Mouse (Mus musculus): Measurements from ENCODE around the gene Bcl9. TPM values are rescaled to one million over a fixed set of nuclear protein-coding genes. Genes with fewer than 3 reads are reported as not detected.

The Bcl9 gene
- polyA plus RNA-seq, 1 experiment = 15.2 TPM

GRCm38 (mm10) chr3:97253823-97254600 lies 43.7 kb downstream of the Bcl9 start:
- Histone ChIP-seq H3K4me3 (ENCODE audit: extremely low read depth, insufficient read depth, insufficient read length) (no peak overlapping the region), H3K27ac (ENCODE audit: insufficient read depth, low read length) (no peak overlapping the region), H3K4me1 (ENCODE audit: control insufficient read depth, insufficient read depth, insufficient read length) (peaks cover 10% of the 10 kb centered on the region), H3K36me3 (ENCODE audit: control insufficient read depth, insufficient read depth, low read length) (no peaks in the 10 kb centered on the region), H3K27me3 (ENCODE audit: control insufficient read depth, insufficient read depth, low read length) (no peaks in the 10 kb centered on the region)
- WGBS = 86% methylated on average over 9 of the region's 9 CpGs
- no peak for DNase-seq (ENCODE audit: low read depth in 1 of 2, low spot score in 2 of 2)
- TF ChIP-seq CTCF (IDR thresholded peaks at IDR 0.05; ENCODE audit: extremely low read depth, insufficient read depth, insufficient read length, insufficient replicate concordance) (no peak), POLR2A (IDR thresholded peaks at IDR 0.05; ENCODE audit: low read depth, low read length) (no peak)

DNA sequence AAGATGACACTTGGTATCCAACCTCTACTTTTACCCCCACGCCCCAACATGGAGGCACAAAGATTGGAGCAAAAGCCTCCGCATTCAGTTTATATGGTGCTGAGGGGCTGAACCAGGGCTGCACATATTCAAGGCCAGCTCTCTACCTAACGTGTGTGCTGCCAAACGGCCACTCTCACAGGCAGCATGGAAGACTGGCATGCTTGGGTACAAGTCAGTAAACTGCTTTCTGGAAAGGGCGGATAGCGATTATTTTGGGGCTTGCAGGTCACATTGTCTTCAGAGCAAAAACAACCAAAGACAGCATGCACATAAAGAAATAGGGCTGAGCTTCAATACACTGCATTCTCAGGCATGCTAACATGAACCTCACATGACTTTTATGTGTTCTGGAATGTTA lies 44.8 kb downstream of the Bcl9 start:
- H3K4me3 ChIP-seq (ENCODE audit: extremely low read depth, insufficient read depth, insufficient read length) = no peak overlapping the region
- no peaks in the 10 kb centered on the region for H3K27me3 ChIP-seq (ENCODE audit: control insufficient read depth, insufficient read depth, low read length)
- 96% methylated on average over 6 of the region's 6 CpGs for WGBS
- H3K27ac ChIP-seq (ENCODE audit: insufficient read depth, low read length) = no peak overlapping the region
- H3K36me3 ChIP-seq (ENCODE audit: control insufficient read depth, insufficient read depth, low read length) = no peaks in the 10 kb centered on the region
- peaks cover 10% of the 10 kb centered on the region for H3K4me1 ChIP-seq (ENCODE audit: control insufficient read depth, insufficient read depth, insufficient read length)
- no peak for DNase-seq (ENCODE audit: low read depth in 1 of 2, low spot score in 2 of 2)
- TF ChIP-seq CTCF (IDR thresholded peaks at IDR 0.05; ENCODE audit: extremely low read depth, insufficient read depth, insufficient read length, insufficient replicate concordance) = no peak
- TF ChIP-seq POLR2A (IDR thresholded peaks at IDR 0.05; ENCODE audit: low read depth, low read length) = no peak

- WGBS = 91% methylated on average over 10 of the region's 10 CpGs
- Histone ChIP-seq H3K27ac (ENCODE audit: insufficient read depth, low read length) (no peak overlapping the region), H3K27me3 (ENCODE audit: control insufficient read depth, insufficient read depth, low read length) (no peaks in the 10 kb centered on the region), H3K4me1 (ENCODE audit: control insufficient read depth, insufficient read depth, insufficient read length) (peaks cover 6% of the 10 kb centered on the region), H3K4me3 (ENCODE audit: extremely low read depth, insufficient read depth, insufficient read length) (no peak overlapping the region), H3K36me3 (ENCODE audit: control insufficient read depth, insufficient read depth, low read length) (no peaks in the 10 kb centered on the region)
- TF ChIP-seq POLR2A (IDR thresholded peaks at IDR 0.05; ENCODE audit: low read depth, low read length) (no peak), CTCF (IDR thresholded peaks at IDR 0.05; ENCODE audit: extremely low read depth, insufficient read depth, insufficient read length, insufficient replicate concordance) (no peak)
- no peak for DNase-seq (ENCODE audit: low read depth in 1 of 2, low spot score in 2 of 2)
These were observed 55.0 kb downstream of the Bcl9 start for GRCm38 (mm10) chr3:97242629-97243167.

DNA sequence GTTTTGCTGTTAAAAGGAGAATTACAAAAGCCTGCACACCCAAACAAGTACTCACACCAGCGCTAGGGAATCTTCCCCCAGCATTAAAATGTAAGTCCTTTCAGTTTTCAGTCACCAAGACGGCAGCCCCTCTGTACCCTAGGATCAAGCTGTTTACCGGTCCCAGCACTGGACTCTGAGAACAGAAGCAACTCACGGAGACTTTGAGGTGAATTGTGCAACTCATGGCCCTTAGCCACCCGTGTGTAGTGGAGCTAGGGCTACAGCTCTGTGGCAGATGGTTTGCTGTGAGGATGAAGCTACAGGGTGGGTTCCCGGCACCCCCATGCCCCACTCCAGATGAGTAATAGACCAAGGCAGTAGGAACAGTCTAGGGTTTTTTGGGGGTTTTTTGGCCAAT lies 55.9 kb downstream of the Bcl9 start:
- H3K4me3 ChIP-seq (ENCODE audit: extremely low read depth, insufficient read depth, insufficient read length) = no peak overlapping the region
- no peaks in the 10 kb centered on the region for H3K36me3 ChIP-seq (ENCODE audit: control insufficient read depth, insufficient read depth, low read length)
- WGBS = 85% methylated on average over 6 of the region's 6 CpGs
- H3K27me3 ChIP-seq (ENCODE audit: control insufficient read depth, insufficient read depth, low read length) = no peaks in the 10 kb centered on the region
- peaks cover 12% of the 10 kb centered on the region for H3K4me1 ChIP-seq (ENCODE audit: control insufficient read depth, insufficient read depth, insufficient read length)
- H3K27ac ChIP-seq (ENCODE audit: insufficient read depth, low read length) = no peak overlapping the region
- no peak for TF ChIP-seq CTCF (IDR thresholded peaks at IDR 0.05; ENCODE audit: extremely low read depth, insufficient read depth, insufficient read length, insufficient replicate concordance)
- TF ChIP-seq POLR2A (IDR thresholded peaks at IDR 0.05; ENCODE audit: low read depth, low read length) = no peak
- no peak for DNase-seq (ENCODE audit: low read depth in 1 of 2, low spot score in 2 of 2)

- WGBS = 92% methylated on average over 6 of the region's 6 CpGs
- H3K4me3 ChIP-seq (ENCODE audit: extremely low read depth, insufficient read depth, insufficient read length) = no peak overlapping the region
- no peak for DNase-seq (ENCODE audit: low read depth in 1 of 2, low spot score in 2 of 2)
- no peaks in the 10 kb centered on the region for H3K27me3 ChIP-seq (ENCODE audit: control insufficient read depth, insufficient read depth, low read length)
- H3K36me3 ChIP-seq (ENCODE audit: control insufficient read depth, insufficient read depth, low read length) = no peaks in the 10 kb centered on the region
- no peak overlapping the region for H3K27ac ChIP-seq (ENCODE audit: insufficient read depth, low read length)
- TF ChIP-seq CTCF (IDR thresholded peaks at IDR 0.05; ENCODE audit: extremely low read depth, insufficient read depth, insufficient read length, insufficient replicate concordance) (no peak), POLR2A (IDR thresholded peaks at IDR 0.05; ENCODE audit: low read depth, low read length) (no peak)
- peaks cover 12% of the 10 kb centered on the region for H3K4me1 ChIP-seq (ENCODE audit: control insufficient read depth, insufficient read depth, insufficient read length)
These were observed 57.9 kb downstream of the Bcl9 start for GRCm38 (mm10) chr3:97239793-97240192.

DNA sequence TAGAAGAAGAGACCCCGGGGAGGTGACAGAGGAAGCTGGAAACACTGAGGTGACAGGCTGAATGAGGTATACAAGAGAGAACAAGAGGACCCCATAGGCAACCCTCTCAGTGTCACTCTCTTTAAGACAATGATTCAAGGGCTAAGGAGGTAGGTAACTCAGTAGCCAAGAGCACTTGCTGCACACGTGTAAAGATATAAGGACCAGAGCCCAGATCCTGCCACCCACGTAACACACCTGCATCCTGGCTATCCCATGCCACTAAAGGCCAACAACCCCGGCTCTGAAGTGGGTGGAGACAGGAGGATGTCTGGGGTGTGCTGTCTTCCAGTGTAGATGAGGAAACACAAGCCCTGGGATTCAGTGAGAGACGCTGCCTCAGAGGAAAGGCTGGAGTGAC lies 58.4 kb downstream of the Bcl9 start:
- WGBS = 82% methylated on average over 5 of the region's 5 CpGs
- TF ChIP-seq POLR2A (IDR thresholded peaks at IDR 0.05; ENCODE audit: low read depth, low read length) (no peak), CTCF (IDR thresholded peaks at IDR 0.05; ENCODE audit: extremely low read depth, insufficient read depth, insufficient read length, insufficient replicate concordance) (no peak)
- no peak overlapping the region for H3K27ac ChIP-seq (ENCODE audit: insufficient read depth, low read length)
- H3K36me3 ChIP-seq (ENCODE audit: control insufficient read depth, insufficient read depth, low read length) = no peaks in the 10 kb centered on the region
- no peak overlapping the region for H3K4me3 ChIP-seq (ENCODE audit: extremely low read depth, insufficient read depth, insufficient read length)
- DNase-seq (ENCODE audit: low read depth in 1 of 2, low spot score in 2 of 2) = no peak
- H3K27me3 ChIP-seq (ENCODE audit: control insufficient read depth, insufficient read depth, low read length) = no peaks in the 10 kb centered on the region
- H3K4me1 ChIP-seq (ENCODE audit: control insufficient read depth, insufficient read depth, insufficient read length) = peaks cover 12% of the 10 kb centered on the region

- 38% methylated on average over 2 of the region's 2 CpGs for WGBS
- H3K27ac ChIP-seq (ENCODE audit: insufficient read depth, low read length) = peak overlapping the region; percentile 68
- no peaks in the 10 kb centered on the region for H3K27me3 ChIP-seq (ENCODE audit: control insufficient read depth, insufficient read depth, low read length)
- no peak overlapping the region for H3K4me3 ChIP-seq (ENCODE audit: extremely low read depth, insufficient read depth, insufficient read length)
- H3K4me1 ChIP-seq (ENCODE audit: control insufficient read depth, insufficient read depth, insufficient read length) = peaks cover 12% of the 10 kb centered on the region
- H3K36me3 ChIP-seq (ENCODE audit: control insufficient read depth, insufficient read depth, low read length) = no peaks in the 10 kb centered on the region
- no peak for DNase-seq (ENCODE audit: low read depth in 1 of 2, low spot score in 2 of 2)
- TF ChIP-seq CTCF (IDR thresholded peaks at IDR 0.05; ENCODE audit: extremely low read depth, insufficient read depth, insufficient read length, insufficient replicate concordance) (no peak), POLR2A (IDR thresholded peaks at IDR 0.05; ENCODE audit: low read depth, low read length) (no peak)
These were observed 59.2 kb downstream of the Bcl9 start for GRCm38 (mm10) chr3:97238521-97238920.

Measured in spleen, adult 2 months (tissue).